Mouse (Mus musculus): ENCODE data around the gene Rbm42.

- TF ChIP-seq POLR2A (IDR thresholded peaks at IDR 0.05; ENCODE audit: extremely low read depth, insufficient read depth, low read length) (no peak), CTCF (IDR thresholded peaks at IDR 0.05; ENCODE audit: low read depth, low read length) (no peak)
These were observed 51.3 kb downstream of the Rbm42 start, which contains the start of gene Zbtb32 for GRCm38 (mm10) chr7:30598786-30599185.
